Mouse (Mus musculus) cerebellum, postnatal 14 days (tissue): ENCODE results near the gene Lrrtm4.

ENCODE experiments used
- DNase-seq, 2 experiments: peaks; one replicate each; pipeline ENCODE4 v3.0.0; 2021; ENCODE audit warnings: mixed read lengths in 2 of 2

The Lrrtm4 gene

GRCm38 (mm10) chr6:80018765-80019164, at the start of gene Lrrtm4:
Lrrtm4 (plus strand) TSS chr6:80018877.
- DNase-seq: peak; percentile 65 to 70

GRCm38 (mm10) chr6:80019189-80019860, 648 bp downstream of the Lrrtm4 start:
- peak; percentile 24 to 37 for DNase-seq

GRCm38 (mm10) chr6:80019861-80020230, 1.2 kb downstream of the Lrrtm4 start:
- DNase-seq: peak; percentile 8 to 45

GRCm38 (mm10) chr6:80056849-80057248, 38.2 kb downstream of the Lrrtm4 start:
- no peak for DNase-seq

- DNase-seq: no peak
Measured at GRCm38 (mm10) chr6:80078001-80078400, 59.3 kb downstream of the Lrrtm4 start.

GRCm38 (mm10) chr6:80079290-80079689, 60.6 kb downstream of the Lrrtm4 start:
- peak in 1 of 2 experiments; percentile 2 for DNase-seq

GRCm38 (mm10) chr6:80094909-80095308, 76.2 kb downstream of the Lrrtm4 start:
- peak; percentile 3 to 8 for DNase-seq

GRCm38 (mm10) chr6:80105343-80105742, 86.7 kb downstream of the Lrrtm4 start:
- DNase-seq: peak; percentile 1 to 12

GRCm38 (mm10) chr6:80105843-80106242, 87.2 kb downstream of the Lrrtm4 start:
- DNase-seq: no peak

- no peak for DNase-seq
Measured at GRCm38 (mm10) chr6:80126419-80126818, 107.7 kb downstream of the Lrrtm4 start.

GRCm38 (mm10) chr6:80162585-80162984, 143.9 kb downstream of the Lrrtm4 start:
- DNase-seq: no peak

- no peak for DNase-seq
Measured at GRCm38 (mm10) chr6:80181916-80182315, 163.2 kb downstream of the Lrrtm4 start.

GRCm38 (mm10) chr6:80182353-80182752, 163.7 kb downstream of the Lrrtm4 start:
- no peak for DNase-seq

GRCm38 (mm10) chr6:80185489-80186113, 166.9 kb downstream of the Lrrtm4 start:
- DNase-seq: no peak

GRCm38 (mm10) chr6:80186791-80187190, 168.1 kb downstream of the Lrrtm4 start:
- no peak for DNase-seq

- DNase-seq: peak; percentile 17 to 20
Measured at GRCm38 (mm10) chr6:80209476-80209875, 190.8 kb downstream of the Lrrtm4 start.

GRCm38 (mm10) chr6:80210281-80210680, 191.6 kb downstream of the Lrrtm4 start:
- no peak for DNase-seq

GRCm38 (mm10) chr6:80261595-80261994, 242.9 kb downstream of the Lrrtm4 start:
- no peak for DNase-seq

- DNase-seq: no peak
Measured at GRCm38 (mm10) chr6:80263972-80264371, 245.3 kb downstream of the Lrrtm4 start.

- no peak for DNase-seq
Measured at GRCm38 (mm10) chr6:80264584-80264983, 245.9 kb downstream of the Lrrtm4 start.

- no peak for DNase-seq
Measured at GRCm38 (mm10) chr6:80265746-80266145, 247.1 kb downstream of the Lrrtm4 start.

GRCm38 (mm10) chr6:80286968-80287367, 268.3 kb downstream of the Lrrtm4 start:
- DNase-seq: peak; percentile 3 to 10

- no peak for DNase-seq
Measured at GRCm38 (mm10) chr6:80301871-80302270, 283.2 kb downstream of the Lrrtm4 start.

- no peak for DNase-seq
Measured at GRCm38 (mm10) chr6:80303568-80303967, 284.9 kb downstream of the Lrrtm4 start.

GRCm38 (mm10) chr6:80328391-80328790, 309.7 kb downstream of the Lrrtm4 start:
- no peak for DNase-seq
